Mouse (Mus musculus): ENCODE measurements around the gene Sdf4.

Sdf4 gene

DNA sequence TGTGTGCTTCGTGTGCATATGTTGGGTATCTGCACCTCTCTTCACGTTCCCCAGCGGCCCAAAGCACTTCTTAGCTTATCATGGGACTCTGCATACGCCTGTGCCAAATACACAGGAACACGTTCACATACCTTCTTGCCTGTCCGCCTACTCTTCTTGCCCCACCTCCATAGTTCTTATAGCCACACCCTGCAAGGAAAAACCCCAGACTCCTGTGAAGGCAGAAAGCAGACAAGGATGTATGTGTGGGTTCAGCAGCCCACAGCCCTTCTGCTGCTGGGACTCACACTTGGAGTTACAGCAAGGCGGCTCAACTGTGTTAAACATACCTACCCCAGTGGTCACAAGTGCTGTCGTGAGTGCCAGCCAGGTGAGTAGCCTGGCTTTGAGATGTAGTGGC lies 21.0 kb downstream of the Sdf4 start, which contains the start of gene Tnfrsf4:
Tnfrsf4 (plus strand) TSS at position 207 of the 400 bp plus-strand sequence.
- no peak for DNase-seq

DNA sequence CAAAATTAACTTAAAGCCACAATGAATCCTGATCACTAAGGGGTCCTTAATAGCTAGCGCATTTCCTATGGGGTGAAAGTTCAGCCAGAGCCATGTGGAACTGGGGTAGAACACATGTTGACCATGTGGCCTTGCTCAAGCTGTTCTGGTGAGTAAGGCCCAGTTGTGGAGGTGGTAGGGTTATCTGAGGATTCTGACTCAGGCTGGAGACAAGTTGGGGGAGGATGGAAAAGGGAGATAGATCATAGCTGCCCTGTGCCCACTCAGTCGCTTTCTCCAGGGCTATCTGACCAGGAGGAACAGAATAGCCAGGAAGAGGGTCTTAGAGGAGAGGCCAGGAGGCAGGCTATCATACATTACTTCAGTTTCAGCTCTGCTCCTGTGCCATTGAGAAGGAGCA lies 21.8 kb downstream of the Sdf4 start:
- no peak for DNase-seq

DNA sequence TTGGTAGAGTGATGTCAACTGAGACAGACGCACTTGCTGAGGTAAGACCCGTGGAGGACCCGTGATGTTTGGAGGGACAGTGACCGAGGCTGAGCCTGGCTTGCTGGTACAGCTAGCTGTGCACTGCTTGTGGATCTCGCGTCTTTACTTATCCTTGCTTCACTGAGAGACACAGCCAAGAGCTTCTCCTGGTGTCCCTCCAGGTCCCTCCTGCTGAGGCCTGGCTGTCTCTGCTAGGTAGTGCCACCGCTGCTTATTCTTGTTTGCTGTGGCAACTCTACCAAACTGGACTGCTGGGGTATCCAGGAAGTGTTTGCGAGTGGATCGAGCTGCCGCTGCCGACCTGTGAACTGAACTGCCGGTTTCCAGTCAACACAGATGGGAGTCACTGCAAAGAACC lies 27.1 kb downstream of the Sdf4 start:
- no peak for DNase-seq

DNA sequence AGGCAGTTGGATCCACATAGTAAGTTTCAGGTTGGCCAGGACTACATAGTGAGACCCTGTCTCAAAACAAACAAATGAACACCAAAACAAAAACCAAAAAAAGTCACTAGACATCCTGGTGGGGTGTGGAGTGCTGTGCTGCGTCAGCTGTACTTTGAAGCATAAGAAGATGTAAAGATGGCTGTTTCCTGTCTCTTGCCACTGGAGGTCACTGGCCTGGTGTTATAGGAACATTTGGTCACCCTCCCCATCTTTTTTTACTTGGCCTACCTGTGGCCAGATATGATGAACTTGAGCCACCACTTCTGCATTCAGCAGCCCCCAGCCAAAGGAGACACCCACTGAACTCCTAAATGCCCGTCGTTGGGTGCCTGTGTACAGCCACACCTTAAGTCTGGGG lies 28.7 kb downstream of the Sdf4 start:
- no peak for DNase-seq

DNA sequence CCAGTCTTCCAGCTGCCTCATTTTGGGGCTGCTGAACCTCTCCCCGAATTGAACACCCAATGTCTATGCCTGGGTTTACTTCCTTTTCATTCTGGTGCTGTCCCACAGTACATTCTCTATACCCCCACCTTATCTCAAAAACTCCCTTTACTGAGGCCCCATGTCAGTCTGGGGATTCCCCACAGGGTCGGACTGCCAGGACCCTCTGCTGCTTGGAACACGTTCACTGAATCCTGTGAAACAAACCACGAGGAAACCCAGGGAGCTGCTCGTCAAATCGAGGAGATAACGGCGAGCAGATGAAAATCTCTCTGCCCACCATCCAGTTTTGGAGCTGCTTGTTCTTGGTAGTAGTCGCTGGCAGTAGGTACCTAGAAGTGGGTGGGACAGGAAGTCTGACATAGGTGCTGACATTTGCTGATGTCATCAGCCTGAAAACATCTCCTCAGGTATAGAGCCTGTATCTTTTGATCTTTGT lies 29.3 kb downstream of the Sdf4 start:
- DNase-seq = no peak

DNA sequence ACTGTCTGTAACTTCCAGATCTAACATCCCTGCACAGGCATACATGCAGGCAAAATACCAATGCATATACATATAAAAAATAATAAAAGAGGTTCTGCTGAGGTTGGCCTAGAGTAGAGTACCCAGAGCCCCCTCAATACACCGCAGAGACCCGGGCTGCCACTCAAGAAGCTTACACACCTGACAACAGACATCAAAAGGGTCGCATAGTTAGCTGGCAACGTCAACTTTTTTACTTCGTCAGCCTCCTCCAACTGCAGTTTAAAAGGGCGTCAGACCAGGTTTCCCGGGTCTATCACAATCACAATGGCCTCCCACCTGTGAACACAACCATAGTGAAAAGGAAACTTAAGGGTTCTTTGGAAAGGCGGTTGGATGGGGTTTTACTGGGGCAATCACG lies 30.8 kb downstream of the Sdf4 start:
- no peak for DNase-seq

DNA sequence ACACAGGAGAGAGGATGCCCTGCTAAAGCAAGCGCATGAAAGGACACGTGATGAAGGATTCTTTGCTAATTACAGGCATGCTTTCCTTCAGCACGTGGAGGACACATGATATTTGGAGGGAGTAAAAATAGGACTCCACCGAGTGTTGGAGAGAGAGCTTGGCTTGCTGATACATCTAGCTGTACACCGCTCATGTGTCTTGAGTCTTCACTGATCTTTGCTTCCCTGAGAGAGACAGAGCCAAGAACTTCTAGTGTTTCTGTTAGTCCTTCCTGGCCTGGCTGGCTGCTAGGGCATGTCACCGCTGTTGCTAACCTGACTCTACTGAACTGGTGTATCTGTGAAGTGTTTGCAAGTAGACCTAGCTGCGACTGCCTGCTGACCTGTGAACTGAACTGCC lies 31.5 kb downstream of the Sdf4 start:
- no peak for DNase-seq

DNA sequence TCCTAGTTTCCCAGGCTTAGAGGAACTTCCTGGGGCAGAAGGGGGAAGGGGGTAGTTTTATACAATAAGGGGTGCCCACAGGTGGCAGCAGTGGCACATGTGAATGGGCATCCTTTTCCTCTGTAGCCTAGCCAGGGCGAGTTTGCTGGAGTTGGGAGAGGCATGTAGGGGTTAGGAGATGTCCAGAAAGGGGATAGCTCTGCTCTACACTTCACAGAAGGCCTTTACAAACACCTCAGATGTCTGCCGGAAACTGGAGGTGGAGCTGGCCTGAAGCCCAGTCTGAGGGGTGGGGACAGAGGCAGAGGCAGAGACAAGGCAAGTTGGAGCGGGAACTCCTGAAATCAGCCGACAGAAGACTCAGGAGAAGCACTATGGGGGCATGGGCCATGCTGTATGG lies 33.3 kb downstream of the Sdf4 start, which contains the start of gene Tnfrsf18:
Tnfrsf18 (plus strand) TSS at position 152 of the 400 bp plus-strand sequence.
- no peak for DNase-seq

DNA sequence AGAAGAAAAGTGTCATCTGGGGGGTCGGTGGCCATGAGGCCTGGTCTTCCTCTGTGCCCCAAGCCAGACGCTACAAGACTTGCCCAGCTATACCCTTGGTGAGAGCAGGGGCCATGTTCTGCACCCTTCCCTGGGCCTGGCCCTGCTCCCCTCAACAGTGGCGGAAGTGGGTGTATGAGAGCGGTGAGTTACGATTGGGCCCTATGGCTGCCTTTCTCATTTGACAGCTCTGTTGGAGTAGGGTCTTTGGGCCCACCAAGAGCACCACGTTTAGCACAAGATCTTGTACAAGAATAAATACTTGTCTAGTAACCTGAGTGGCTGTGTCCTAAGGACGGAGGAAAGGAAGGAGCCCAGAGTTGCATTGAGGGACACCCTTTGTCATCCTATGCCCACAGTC lies 35.9 kb downstream of the Sdf4 start:
- DNase-seq = no peak

DNA sequence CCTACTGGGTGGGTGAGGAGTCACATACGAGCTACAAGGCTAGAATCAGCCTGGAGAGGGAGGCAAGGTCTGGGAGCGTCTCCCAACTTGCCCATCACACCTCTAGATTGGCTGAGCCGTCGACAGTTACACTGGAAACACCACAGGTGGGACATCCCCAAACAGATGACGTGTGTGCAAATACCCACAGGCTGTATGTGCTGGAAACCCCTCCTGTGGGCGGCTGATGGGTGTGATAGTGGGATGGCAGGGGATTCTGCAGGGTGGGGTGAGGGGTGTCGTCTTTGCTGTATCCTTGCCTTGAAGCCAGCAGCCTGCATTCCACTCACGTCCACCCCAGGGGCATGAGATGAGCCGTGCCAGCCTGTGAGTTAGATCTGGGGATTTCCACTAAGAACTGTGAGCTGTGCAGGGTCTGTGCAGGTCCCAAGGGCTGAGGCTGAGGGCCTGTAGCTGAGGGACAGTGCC lies 38.0 kb downstream of the Sdf4 start:
- DNase-seq = peak; percentile 6

DNA sequence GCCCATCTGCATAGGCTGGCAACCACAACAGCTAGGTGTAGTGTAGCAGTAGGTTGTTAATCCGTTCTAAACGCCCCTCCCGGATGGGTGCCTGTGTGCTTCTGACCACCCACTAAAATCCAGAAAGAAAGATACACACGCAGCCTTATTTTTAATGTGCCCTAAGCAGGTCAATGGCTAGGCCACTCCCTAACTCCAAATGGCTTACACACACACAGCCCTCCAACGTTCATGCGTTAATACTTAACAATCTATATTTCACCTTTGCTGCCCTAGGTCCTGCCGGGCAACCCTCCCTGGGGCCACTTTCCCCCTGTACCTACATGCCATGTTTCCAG lies 38.6 kb downstream of the Sdf4 start:
- no peak for DNase-seq

DNA sequence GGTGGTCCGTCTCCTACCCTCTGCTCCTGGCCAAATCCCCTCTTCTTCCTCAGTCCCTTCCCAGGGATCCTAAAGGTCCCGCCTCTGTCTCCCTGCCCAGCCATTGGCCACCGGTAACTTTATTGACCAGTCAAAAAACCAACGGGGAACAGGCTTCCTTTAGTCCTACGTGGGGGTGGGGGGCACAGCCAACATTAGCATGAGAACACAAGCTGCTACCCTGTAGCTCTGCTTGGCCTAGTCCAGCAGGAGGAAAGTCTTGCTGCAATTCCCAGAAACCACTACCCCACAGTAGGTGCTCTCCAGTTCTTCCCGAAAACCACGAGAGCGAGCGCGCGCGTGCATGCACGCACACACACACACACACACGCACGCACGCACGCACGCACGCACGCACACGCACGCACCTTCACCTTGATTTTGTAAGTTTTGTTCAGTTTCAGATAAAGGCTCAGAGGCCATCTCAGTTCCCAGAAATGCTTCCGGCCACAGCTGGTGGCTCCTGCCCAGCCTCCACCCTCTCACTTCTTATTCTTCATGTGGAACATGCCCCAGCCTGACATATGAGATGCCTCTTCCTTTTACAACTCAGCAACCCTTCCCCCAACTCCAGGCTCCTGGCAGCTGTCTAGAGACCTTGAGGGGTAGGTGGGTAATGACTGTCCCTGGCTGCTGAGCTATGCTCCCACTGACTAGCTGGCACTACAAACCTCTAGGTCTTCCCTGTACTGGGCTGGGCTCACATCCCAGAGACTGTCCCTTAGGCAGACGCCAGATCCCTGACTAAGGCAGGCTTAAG lies 39.1 kb downstream of the Sdf4 start:
- DNase-seq = peak; percentile 93

DNA sequence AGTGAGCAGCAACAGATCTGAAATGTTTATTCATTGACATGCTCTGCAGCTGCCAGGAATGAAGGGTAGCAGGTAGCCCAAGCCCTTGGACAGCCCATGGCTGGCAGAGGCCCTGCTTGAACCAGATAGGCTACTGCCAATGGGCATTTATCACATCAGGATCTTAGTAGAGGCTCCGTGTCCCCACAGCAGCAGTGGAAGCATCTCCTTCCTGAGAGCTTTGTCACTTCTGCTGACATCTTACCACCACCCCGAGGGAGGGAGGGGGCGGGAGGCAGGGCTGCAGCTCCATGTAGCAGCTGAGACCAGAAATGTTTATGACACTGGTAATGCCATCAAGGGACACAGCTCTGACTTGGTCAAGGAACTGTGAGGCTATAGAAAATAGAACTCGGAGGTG lies 40.2 kb downstream of the Sdf4 start:
- DNase-seq = peak; percentile 7

DNA sequence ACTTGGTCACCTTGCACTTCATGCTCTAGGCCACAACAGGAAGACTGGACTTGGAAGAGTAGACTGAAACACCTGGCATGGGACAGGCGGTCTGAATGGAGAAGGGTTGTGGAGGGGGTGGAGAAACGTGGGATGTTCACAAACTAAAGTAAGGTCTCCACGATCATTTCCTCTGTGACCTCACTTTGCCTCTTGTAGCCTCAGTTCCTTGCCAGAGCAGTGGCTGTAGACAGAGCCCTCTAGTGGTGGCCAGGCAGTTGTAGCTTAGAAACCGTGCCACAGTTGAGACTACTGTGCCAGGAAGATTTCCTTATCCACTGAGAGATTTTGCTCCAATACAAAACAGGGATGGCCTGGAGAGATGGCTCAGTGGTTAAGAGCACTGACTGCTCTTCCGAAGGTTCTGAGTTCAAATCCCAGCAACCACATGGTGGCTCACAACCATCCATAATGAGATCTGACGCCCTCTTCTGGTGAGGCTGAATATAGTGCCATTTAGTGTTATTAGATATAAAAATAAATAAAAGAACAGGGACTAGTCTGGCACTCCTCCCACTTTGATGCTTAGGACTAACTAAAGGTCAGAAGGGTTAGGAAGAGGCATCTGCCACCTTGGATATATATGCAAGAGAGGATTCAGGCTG lies 40.9 kb downstream of the Sdf4 start:
- DNase-seq = peak; percentile 75

DNA sequence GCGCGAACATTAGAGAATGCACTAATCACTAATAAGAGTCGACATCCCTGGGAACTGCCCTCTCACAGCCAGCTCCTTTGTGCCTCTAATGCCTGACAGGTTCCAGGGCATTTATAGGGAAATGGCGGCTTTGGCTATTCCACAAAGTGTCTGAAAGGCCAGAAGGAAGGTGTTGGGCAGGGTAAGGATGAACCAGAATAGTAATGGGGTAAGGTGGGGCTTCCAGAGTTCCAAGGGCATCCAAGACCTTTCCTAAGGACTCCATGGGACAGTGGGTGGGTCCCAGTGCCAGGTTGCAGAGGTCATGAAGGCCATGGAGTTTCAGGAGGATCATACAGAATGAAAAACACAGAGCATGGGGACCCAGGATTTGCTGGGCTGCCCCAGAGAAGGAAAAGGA lies 41.6 kb downstream of the Sdf4 start:
- no peak for DNase-seq

DNA sequence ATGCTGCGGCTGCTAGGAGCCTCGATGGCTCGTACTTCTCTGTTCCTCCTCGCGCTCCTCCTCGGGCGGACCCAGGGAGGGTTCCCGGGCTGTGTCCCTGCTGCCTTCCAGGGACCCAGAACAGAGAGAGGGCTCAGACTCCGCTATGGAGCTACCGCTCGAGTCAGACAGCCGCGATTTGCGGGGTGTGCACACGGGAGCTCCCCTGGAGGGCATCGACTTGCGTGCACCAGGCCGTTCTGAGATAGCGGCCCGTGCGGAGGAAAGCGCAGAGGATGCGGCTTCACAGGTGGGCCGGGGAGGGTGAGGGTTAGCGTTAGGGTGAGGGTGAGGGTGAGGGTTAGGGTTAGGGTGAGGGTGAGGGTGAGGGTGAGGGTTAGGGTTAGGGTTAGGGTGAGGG lies 42.2 kb downstream of the Sdf4 start:
- peak; percentile 17 for DNase-seq

DNA sequence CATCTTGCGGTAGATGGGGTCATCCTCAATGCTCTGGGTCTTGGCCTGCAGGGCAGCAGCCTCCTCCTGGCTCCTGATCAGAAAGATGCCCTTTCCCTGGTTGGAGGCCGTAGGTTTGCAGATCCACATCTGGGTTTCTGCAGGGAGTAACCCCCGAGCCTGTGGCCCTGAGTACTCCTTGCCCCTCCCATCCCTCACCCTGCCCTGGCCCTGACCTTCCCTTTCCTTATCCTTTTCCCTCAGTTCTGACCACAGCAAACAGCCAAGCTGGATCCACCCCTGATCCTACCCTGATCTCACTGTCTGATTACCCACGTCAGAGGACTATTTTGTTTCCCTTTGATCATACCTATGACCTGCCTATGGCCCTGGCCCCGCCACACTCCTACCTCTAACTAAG lies 52.1 kb downstream of the Sdf4 start:
- DNase-seq = no peak

DNA sequence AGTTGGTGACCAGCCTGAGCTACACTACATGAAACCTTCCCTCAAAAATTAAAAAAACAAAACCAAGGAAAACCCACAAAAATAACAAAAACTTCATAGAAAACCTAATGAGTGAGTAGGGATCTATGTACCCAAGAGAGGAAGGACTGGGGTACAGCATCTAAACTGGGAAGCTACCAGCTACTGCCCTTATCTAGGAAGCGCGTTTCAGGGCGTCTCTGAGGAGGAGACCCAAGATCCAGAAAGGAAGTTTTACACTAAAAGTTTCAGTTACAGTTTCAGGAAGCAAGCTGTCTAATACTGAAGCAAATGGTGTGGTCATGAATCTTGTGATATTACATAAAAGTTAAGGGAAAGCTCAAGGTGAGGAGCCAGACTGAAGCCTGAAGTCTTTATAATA lies 57.1 kb downstream of the Sdf4 start:
- DNase-seq = no peak

DNA sequence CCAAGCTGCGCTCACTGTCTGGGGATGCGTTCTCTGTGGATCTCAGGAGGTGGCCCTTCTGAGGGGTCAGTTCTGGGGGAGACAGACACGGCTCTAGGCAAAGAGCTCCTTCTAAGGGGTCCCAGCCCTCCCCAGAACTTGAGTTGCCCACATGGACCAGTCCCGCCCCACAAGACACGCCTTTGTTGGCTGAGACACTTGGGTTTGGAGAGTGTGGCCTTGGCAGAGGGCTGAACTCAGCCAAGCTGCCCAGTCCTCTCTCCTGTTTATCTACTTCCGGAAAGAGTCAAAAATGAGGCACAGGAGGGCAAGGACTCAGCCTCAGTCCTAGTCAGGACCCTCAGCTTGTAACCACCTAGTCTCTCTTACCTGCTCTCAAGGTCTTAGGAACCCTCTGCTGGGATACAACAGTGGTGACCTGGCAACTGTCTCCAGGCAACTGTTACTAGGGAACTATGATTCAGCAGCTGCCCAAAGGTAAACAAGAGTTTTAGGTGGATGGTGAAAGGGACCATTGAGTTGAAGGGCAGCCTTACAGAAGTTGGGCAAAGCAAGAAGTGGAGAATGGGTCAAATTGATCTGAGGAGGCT lies 57.8 kb downstream of the Sdf4 start:
- DNase-seq = no peak

DNA sequence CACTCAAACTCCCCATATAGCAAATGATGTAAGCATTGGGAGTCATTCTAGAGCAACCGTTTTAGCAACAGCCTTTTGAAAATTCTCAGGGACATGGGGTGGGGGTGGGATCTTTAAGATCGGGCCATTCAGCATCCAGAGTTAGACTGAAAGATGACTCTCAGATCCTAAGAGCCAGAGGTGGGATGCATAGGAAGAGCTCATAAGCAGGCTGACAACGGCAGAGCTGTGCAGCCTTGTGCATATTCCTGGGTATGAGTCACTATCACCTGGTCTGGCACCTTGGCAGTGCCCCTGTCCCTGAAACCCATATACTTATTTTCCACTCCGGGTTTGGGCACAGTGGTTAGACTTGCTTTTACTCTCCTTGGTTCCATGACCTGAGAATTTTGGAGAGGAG lies 60.4 kb downstream of the Sdf4 start:
- no peak for DNase-seq

DNA sequence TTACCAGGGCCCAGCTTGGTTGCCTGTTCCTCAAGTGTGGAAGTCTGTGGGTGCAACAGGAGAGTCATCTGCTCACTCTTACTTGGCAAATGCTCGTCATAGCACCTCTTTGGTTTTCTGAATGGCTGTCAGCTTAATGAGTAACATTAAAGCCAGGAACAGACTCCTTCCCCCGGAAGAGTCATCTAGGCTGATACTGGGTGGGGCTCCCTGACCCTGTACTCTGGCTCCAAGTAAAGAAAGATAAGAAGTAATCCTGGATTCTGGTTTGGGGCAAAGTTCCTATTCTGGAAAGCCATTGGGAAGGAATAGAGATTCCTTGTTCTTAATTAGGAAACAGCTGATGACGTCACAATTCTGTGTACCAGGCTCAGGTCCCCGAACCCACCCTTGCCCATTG lies 61.5 kb downstream of the Sdf4 start:
- DNase-seq = no peak

DNA sequence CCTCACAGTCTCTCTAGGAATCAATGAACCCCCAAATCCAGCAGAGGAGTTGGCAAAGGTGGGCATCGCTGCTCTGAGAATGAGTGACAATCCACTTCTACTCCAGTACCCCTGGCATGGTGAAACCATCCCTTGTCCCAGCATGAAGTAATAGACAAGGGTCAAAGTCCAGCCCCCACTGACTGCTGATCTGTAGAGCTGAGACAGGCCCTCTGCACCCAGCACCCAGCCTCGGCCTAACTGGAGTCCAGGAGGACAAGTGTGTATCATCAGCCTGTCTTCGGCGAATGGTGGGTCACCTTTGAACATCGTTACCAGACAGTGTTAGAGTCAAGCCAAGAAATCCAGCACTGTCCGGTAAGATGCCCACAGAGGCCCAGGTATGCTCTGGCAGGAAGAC lies 61.9 kb downstream of the Sdf4 start:
- no peak for DNase-seq

DNA sequence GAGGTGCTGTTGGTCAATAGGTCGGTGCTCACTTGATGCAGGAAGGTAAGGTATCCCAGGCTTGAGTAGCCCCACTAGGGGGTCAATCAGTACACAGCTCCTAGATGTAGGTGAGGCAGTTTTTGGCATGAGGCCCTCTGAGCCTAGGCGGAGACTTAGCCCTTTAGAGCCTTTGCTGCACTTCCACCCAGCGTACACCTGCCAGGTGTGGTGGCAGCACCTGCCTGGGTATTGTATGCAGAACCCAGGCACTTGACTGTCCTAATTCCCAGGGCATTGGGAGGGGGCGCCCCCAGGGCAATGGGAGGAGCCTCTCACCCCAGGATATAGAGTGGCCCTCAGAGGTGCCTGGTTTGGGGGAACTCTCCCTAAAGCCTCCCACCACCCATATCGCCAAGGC lies 62.5 kb downstream of the Sdf4 start:
- no peak for DNase-seq

DNA sequence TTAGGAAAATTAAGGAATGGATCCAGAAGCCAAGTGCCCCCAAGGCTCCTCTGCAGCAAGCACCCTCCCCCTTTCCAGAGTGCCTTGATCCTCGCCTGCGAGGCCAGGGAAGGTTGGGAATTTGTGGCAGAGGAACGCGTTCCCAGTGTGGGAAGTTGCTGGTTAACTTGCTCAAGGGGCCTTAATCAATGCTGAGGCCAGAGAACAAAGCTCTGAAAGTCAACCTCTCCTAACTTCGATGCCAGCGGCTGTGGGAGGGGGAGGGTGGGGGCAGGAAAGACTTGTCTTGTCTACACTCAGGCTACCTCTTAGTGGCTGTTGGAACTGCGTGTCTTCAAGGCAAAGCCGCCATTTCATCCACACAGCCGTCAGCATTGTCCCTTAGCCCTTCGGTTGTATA lies 65.0 kb downstream of the Sdf4 start:
- DNase-seq = no peak

All from retina, postnatal 1 day (tissue).